Mouse (Mus musculus) embryonic fibroblast, embryonic 13.5 days (primary cell): ENCODE data around the gene Vps13d.

Experiments used
- CTCF ChIP-seq: IDR thresholded peaks from 2 replicates; pipeline ENCODE4 v1.5.1; 2011; ENCODE audit warnings: mild to moderate bottlenecking, control low read depth, low read length, moderate library complexity, borderline replicate concordance; ENCODE audit not compliant: insufficient read depth
- POLR2A ChIP-seq: IDR thresholded peaks from 2 replicates; pipeline ENCODE4 v1.6.1; 2011; ENCODE audit warnings: low read depth, mild to moderate bottlenecking, control low read depth, low read length, moderate library complexity

- TF ChIP-seq CTCF (no peak), POLR2A (no peak)
Observed at GRCm38 (mm10) chr4:144997887-144998658, 196.7 kb downstream of the Vps13d start.
